Mouse (Mus musculus): ENCODE data around the gene Cxcl14. TPM values are rescaled to one million over a fixed set of nuclear protein-coding genes. Genes with fewer than 3 reads are reported as not detected.

The Cxcl14 gene
- polyA plus RNA-seq (2015; fragmentation: Nextera tagmentation; extraction: Ambion mirVana), result 11.2 and 12.8 TPM in 2 replicates

GRCm38 (mm10) chr13:56295943-56296658, at the start of gene Cxcl14:
Gene Cxcl14, minus strand, starts transcription at chr13:56296551.
- Histone ChIP-seq H3K27me3 (replicated peaks; ENCODE audit: insufficient read depth, low read length) (peaks cover 53% of the 10 kb centered on the region), H3K4me3 (ENCODE audit: low read depth, low read length) (peak within 1 kb of the TSS; percentile 36), H3K27ac (ENCODE audit: low read length) (no peak within 1 kb of the TSS), H3K4me2 (replicated peaks; ENCODE audit: low read depth, low read length) (peak within 1 kb of the TSS; percentile 60), H3K4me1 (ENCODE audit: insufficient read depth, low read depth, low read length) (peaks cover 3% of the 10 kb centered on the region; the same call in 1 of the 2 replicates), H3K9ac (replicated peaks; ENCODE audit: low read depth) (no peak within 1 kb of the TSS), H3K36me3 (ENCODE audit: insufficient read depth, low read length) (no peaks in the 10 kb centered on the region), H3K9me3 (ENCODE audit: low read length) (no peaks in the 10 kb centered on the region)
- peak; percentile 75 for ATAC-seq
- no peak for TF ChIP-seq CTCF (IDR thresholded peaks at IDR 0.05)
- TF ChIP-seq EP300 (IDR thresholded peaks at IDR 0.05), result no peak
- WGBS, result under 1% methylated on average over 61 of the region's 76 CpGs
- DNase-seq (ENCODE audit: low spot score), result peak; percentile 72

- Histone ChIP-seq H3K9ac (replicated peaks; ENCODE audit: low read depth) (no peak overlapping the region), H3K9me3 (ENCODE audit: low read length) (no peaks in the 10 kb centered on the region), H3K36me3 (ENCODE audit: insufficient read depth, low read length) (no peaks in the 10 kb centered on the region), H3K4me3 (ENCODE audit: low read depth, low read length) (no peak overlapping the region), H3K27ac (ENCODE audit: low read length) (no peak overlapping the region), H3K4me2 (replicated peaks; ENCODE audit: low read depth, low read length) (no peak overlapping the region), H3K4me1 (ENCODE audit: insufficient read depth, low read depth, low read length) (no peaks in the 10 kb centered on the region; the same call in 1 of the 2 replicates), H3K27me3 (replicated peaks; ENCODE audit: insufficient read depth, low read length) (no peaks in the 10 kb centered on the region)
- DNase-seq (ENCODE audit: low spot score) (no peak), ATAC-seq (no peak)
- TF ChIP-seq CTCF (IDR thresholded peaks at IDR 0.05) (no peak), EP300 (IDR thresholded peaks at IDR 0.05) (no peak)
- 69% methylated on average over 12 of the region's 12 CpGs for WGBS
These were observed 48.0 kb upstream of the Cxcl14 start for GRCm38 (mm10) chr13:56344355-56344754.

GRCm38 (mm10) chr13:56342491-56342890, 46.1 kb upstream of the Cxcl14 start:
- Histone ChIP-seq H3K4me3 (ENCODE audit: low read depth, low read length) (no peak overlapping the region), H3K36me3 (ENCODE audit: insufficient read depth, low read length) (no peaks in the 10 kb centered on the region), H3K4me2 (replicated peaks; ENCODE audit: low read depth, low read length) (no peak overlapping the region), H3K9me3 (ENCODE audit: low read length) (no peaks in the 10 kb centered on the region), H3K27ac (ENCODE audit: low read length) (no peak overlapping the region), H3K27me3 (replicated peaks; ENCODE audit: insufficient read depth, low read length) (no peaks in the 10 kb centered on the region), H3K9ac (replicated peaks; ENCODE audit: low read depth) (no peak overlapping the region), H3K4me1 (ENCODE audit: insufficient read depth, low read depth, low read length) (no peaks in the 10 kb centered on the region; the same call in 1 of the 2 replicates)
- 75% methylated on average over 10 of the region's 10 CpGs for WGBS
- TF ChIP-seq CTCF (IDR thresholded peaks at IDR 0.05) (no peak), EP300 (IDR thresholded peaks at IDR 0.05) (no peak)
- DNase-seq (ENCODE audit: low spot score) (no peak), ATAC-seq (no peak)

- ATAC-seq, result peak; percentile 93
- H3K27ac ChIP-seq (ENCODE audit: low read length), result no peak overlapping the region
- 45% methylated on average over 13 of the region's 13 CpGs for WGBS
- H3K4me3 ChIP-seq (ENCODE audit: low read depth, low read length), result no peak overlapping the region
- TF ChIP-seq EP300 (IDR thresholded peaks at IDR 0.05), result 0 out of 2 replicates have a peak, but pooled peaks have one; percentile 26
- TF ChIP-seq CTCF (IDR thresholded peaks at IDR 0.05), result peak; percentile 15
- H3K36me3 ChIP-seq (ENCODE audit: insufficient read depth, low read length), result no peaks in the 10 kb centered on the region
- H3K9ac ChIP-seq (replicated peaks; ENCODE audit: low read depth), result no peak overlapping the region
- H3K4me2 ChIP-seq (replicated peaks; ENCODE audit: low read depth, low read length), result no peak overlapping the region
- H3K27me3 ChIP-seq (replicated peaks; ENCODE audit: insufficient read depth, low read length), result no peaks in the 10 kb centered on the region
- H3K4me1 ChIP-seq (ENCODE audit: insufficient read depth, low read depth, low read length), result no peaks in the 10 kb centered on the region; the same call in 1 of the 2 replicates
- H3K9me3 ChIP-seq (ENCODE audit: low read length), result no peaks in the 10 kb centered on the region
- peak; percentile 91 for DNase-seq (ENCODE audit: low spot score)
These were observed 44.2 kb upstream of the Cxcl14 start for GRCm38 (mm10) chr13:56340513-56340912.

- Histone ChIP-seq H3K4me2 (replicated peaks; ENCODE audit: low read depth, low read length) (no peak overlapping the region), H3K36me3 (ENCODE audit: insufficient read depth, low read length) (no peaks in the 10 kb centered on the region), H3K4me1 (ENCODE audit: insufficient read depth, low read depth, low read length) (no peaks in the 10 kb centered on the region; the same call in 1 of the 2 replicates), H3K9ac (replicated peaks; ENCODE audit: low read depth) (no peak overlapping the region), H3K27ac (ENCODE audit: low read length) (no peak overlapping the region), H3K27me3 (replicated peaks; ENCODE audit: insufficient read depth, low read length) (no peaks in the 10 kb centered on the region), H3K4me3 (ENCODE audit: low read depth, low read length) (no peak overlapping the region), H3K9me3 (ENCODE audit: low read length) (no peaks in the 10 kb centered on the region)
- ATAC-seq (no peak), DNase-seq (ENCODE audit: low spot score) (no peak)
- 83% methylated on average over 8 of the region's 8 CpGs for WGBS
- TF ChIP-seq EP300 (IDR thresholded peaks at IDR 0.05) (no peak), CTCF (IDR thresholded peaks at IDR 0.05) (no peak)
These were observed 43.5 kb upstream of the Cxcl14 start for GRCm38 (mm10) chr13:56339816-56340215.

GRCm38 (mm10) chr13:56336982-56337381, 40.6 kb upstream of the Cxcl14 start:
- DNase-seq (ENCODE audit: low spot score) (no peak), ATAC-seq (no peak)
- Histone ChIP-seq H3K9me3 (ENCODE audit: low read length) (no peaks in the 10 kb centered on the region), H3K27me3 (replicated peaks; ENCODE audit: insufficient read depth, low read length) (no peaks in the 10 kb centered on the region), H3K4me3 (ENCODE audit: low read depth, low read length) (no peak overlapping the region), H3K9ac (replicated peaks; ENCODE audit: low read depth) (no peak overlapping the region), H3K4me1 (ENCODE audit: insufficient read depth, low read depth, low read length) (no peaks in the 10 kb centered on the region; the same call in 1 of the 2 replicates), H3K27ac (ENCODE audit: low read length) (no peak overlapping the region), H3K4me2 (replicated peaks; ENCODE audit: low read depth, low read length) (no peak overlapping the region), H3K36me3 (ENCODE audit: insufficient read depth, low read length) (no peaks in the 10 kb centered on the region)
- TF ChIP-seq EP300 (IDR thresholded peaks at IDR 0.05) (no peak), CTCF (IDR thresholded peaks at IDR 0.05) (no peak)
- WGBS, result 51% methylated on average over 8 of the region's 8 CpGs

Data from lung, postnatal 0 days (tissue).